Mouse (Mus musculus) layer of hippocampus, adult 2 months (tissue): Measurements from ENCODE around the gene Clpsl2. TPM values are rescaled to one million over a fixed set of nuclear protein-coding genes. Genes with fewer than 3 reads are reported as not detected.
"Not testable (repeated sequence)": the region's sequence is repeated elsewhere in the genome, so short reads cannot be mapped to it uniquely, and the experiment has no call there.

Source experiments
- DNase-seq, 2 experiments: peaks; one replicate each; pipeline ENCODE4 v3.0.0; 2022; ENCODE audit warnings: low spot score in 2 of 2
- H3K27ac ChIP-seq: fragments of 200-600 bp; 2 replicates; pipeline ENCODE4 v1.8.1; 2022
- H3K4me3 ChIP-seq: fragments of 200-600 bp; 2 replicates; pipeline ENCODE4 v1.8.1; 2022; ENCODE audit warnings: mild to moderate bottlenecking
- CTCF ChIP-seq: fragments of 200-600 bp; conservative IDR thresholded peaks from 2 replicates; pipeline ENCODE4 v1.8.1; 2022; ENCODE audit warnings: antibody characterized with exemption, mild to moderate bottlenecking, moderate library complexity
- total RNA-seq, 2 experiments: library from RNA; stranded (reverse); gene quantifications; 2 replicates each; pipeline ENCODE4 v1.2.3; 2021

Gene Clpsl2
- total RNA-seq, 2 experiments from 2014 or later = not detected

DNA sequence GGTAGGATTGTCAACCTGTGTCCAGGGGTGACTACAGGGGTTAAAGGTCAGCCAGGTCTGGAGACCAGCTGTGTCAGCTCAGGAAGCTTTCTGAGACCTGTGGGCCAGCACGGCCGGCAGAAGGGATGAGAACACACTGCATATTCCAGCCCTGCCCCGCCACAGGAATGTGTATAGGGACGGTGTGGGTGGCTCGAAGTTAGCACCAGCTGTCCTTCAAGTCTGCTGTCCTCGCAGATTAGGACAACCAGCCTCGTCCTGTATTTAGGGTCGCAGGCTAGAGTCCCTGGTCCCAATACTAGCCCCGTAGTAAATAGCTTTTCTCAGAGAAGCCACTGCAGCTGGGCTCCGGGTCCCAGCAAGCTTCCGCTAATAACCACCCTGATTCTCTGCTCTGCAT lies 661 bp upstream of the Clpsl2 start:
- TF ChIP-seq CTCF = no peak
- Histone ChIP-seq H3K4me3 (no peak overlapping the region), H3K27ac (no peak overlapping the region)
- DNase-seq = no peak

DNA sequence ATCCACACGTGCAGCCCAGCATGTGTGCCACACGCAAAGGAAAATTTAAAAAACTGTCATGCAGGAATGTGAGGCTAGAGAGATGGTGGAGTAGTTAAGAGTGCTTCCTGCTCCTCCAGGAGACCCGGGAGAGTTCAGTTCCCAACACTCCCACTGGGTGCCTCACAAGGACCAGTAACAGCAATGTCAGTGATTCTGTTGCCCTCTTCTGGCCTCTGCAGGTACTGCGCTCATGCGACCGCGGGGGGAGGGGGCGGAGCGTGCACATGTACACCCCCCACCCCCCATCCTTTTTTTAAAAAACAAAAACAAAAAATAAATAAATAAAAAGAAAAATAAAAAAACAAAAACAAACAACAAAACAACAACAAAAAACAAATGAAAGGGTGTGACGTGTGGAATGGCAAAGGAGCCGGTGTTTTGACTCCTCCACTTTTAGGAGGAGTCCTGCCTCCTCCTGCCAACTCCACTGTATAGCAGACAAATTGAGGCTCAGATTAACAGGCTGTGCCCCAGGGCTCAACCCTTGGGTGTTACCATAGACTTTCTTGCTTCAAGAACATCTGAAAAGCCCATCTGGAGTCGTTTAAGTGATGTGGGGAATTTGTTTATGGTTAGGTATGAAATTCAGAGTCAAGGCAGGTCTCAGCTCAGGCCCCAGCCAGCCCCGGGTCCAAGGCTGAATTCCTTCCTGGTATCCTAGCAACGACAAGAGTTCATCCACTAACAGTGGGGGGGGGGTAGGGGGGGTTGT lies 4.0 kb downstream of the Clpsl2 start:
- peak; percentile 97 for TF ChIP-seq CTCF
- no peak overlapping the region for H3K27ac ChIP-seq
- peak; percentile 62 to 76 for DNase-seq
- H3K4me3 ChIP-seq = no peak overlapping the region

GRCm38 (mm10) chr17:28554021-28554420 lies 4.8 kb downstream of the Clpsl2 start:
- DNase-seq, H3K27ac ChIP-seq, H3K4me3 ChIP-seq: not testable (repeated sequence)

DNA sequence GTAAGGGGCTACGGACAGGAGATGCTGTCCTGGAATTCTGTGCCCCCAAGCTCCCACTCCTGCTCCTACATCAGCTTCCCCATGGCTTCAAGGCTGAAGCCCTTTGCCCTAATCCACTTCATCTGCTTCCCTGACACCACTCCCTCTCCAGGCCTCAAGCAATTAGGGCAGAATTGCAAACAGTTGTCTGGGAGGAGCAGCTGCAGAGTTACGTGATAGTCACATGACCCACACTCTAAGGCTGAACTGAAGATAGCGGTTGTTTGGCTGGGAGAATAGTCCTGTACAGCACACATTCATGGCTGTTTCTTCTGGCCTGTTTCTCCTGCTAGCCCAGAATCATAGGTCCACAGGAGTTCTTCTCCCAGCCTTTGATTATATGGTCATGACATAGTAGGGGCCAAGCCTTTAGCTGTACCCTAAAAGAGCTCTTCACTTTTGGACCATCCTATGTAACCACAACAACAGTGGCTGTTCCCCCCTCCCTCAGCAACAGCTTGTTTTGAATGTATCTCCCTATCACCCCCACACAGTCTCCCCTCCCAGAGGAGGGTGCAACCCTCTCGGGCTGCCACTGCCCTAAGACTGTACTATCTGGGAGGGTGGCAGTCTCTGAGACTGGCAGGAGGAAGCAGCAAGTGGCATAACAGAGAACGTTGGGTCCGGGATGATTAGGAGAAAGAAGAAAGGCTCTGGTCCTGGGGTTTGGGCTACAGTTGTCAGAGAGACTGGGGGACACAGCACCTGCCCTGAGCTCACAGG lies 7.6 kb downstream of the Clpsl2 start:
- no peak overlapping the region for H3K4me3 ChIP-seq
- DNase-seq = no peak
- no peak for TF ChIP-seq CTCF

GRCm38 (mm10) chr17:28557772-28558171 lies 8.6 kb downstream of the Clpsl2 start:
- no peak for TF ChIP-seq CTCF
- Histone ChIP-seq H3K4me3 (no peak overlapping the region), H3K27ac (no peak overlapping the region)
- no peak for DNase-seq

More for the DNA sequence above, 7.6 kb downstream of the Clpsl2 start:
- peak overlapping the region; percentile 86; the same call in 1 of the 2 replicates for H3K27ac ChIP-seq

GRCm38 (mm10) chr17:28560598-28560997 lies 11.4 kb downstream of the Clpsl2 start, which contains the start of gene Clps:
Gene Clps, minus strand, starts transcription at chr17:28560766.
- Histone ChIP-seq H3K4me3 (no peak within 1 kb of the TSS), H3K27ac (no peak within 1 kb of the TSS)
- DNase-seq = no peak
- TF ChIP-seq CTCF = no peak

DNA sequence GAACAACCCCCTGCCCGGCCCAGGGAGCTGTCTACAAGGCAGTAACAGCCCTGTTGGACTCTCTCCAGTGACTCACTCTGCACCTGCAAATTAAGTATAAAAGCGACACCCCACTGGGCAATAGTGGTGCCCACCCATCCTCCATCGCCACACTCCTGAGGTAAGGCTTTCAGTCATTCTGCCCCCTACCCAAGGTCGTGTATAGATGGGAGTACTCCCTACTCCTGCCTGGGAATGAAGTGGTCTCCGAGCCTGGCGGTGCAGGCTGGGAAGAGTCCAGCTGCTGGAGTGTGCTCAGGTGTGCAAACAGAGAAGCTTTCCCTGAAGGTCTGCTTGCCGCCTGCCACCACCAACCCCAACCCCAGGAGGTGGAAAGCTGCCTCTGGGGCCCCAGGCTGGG lies 12.4 kb downstream of the Clpsl2 start:
- no peak for TF ChIP-seq CTCF
- DNase-seq = no peak
- Histone ChIP-seq H3K4me3 (no peak overlapping the region), H3K27ac (no peak overlapping the region)

DNA sequence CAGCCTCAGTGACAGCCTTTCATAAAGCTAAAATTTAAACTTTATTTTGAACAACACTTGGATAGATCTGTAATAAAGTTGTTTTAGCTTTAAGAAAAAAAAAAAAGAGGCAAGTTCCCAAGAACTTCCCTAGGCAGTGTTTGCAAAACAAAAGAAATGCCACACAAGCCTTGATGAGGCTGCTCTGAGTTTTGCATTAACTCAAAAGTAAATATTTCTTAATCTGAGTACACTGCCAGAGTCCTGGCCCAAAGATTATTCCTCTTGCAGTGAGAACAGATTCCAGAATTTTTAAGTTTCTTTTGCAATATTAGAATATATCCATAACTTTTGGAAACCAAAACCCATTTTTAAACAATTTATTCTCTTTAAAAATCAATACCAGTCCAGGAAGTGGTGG lies 16.0 kb downstream of the Clpsl2 start:
- DNase-seq = no peak
- Histone ChIP-seq H3K27ac (no peak overlapping the region), H3K4me3 (no peak overlapping the region)
- no peak for TF ChIP-seq CTCF

GRCm38 (mm10) chr17:28567541-28567940 lies 18.3 kb downstream of the Clpsl2 start:
- no peak for DNase-seq
- Histone ChIP-seq H3K4me3 (no peak overlapping the region), H3K27ac (no peak overlapping the region)
- no peak for TF ChIP-seq CTCF

DNA sequence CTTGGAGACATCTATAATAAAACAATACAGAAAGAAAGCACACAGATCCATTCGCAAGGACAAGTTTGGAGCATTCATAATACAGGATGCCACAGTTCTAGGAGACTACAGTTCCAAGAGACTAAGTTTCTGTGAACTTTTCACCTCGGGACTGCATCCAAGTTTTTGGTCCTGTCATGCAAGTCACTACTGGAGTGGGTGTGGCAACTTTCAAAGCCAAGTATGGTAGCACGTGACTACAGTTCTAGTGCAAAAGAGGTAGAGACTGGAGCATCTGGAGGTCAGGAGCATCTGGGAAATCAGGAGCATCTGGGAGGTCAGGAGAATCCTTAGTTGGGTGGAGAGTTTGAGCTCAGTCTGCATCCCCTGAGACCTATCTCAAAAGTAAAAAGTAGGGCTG lies 22.7 kb downstream of the Clpsl2 start:
- Histone ChIP-seq H3K4me3 (no peak overlapping the region), H3K27ac (no peak overlapping the region)
- no peak for TF ChIP-seq CTCF
- DNase-seq = no peak

- TF ChIP-seq CTCF = no peak
Measured at GRCm38 (mm10) chr17:28572521-28572920, 23.3 kb downstream of the Clpsl2 start.

DNA sequence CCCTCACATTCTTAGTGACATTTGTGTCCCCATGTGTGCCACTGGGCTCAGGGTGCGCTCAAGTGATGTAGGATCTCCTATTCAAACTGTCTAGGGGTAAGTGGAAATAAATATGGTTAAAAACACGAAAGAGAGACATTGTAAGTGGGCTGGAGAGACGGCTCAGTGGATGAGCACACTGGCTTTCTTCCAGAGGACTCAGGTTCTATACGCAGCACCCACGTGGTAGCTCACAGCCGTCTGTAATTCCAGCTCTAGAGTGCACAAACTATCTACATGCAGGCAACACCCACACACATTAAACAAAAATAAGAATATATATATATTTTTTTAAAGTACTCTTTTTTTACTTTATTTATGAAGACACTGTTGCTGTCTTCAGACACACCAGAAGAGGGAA lies 23.7 kb downstream of the Clpsl2 start:
- Histone ChIP-seq H3K27ac (no peak overlapping the region), H3K4me3 (no peak overlapping the region)
- DNase-seq = no peak
- no peak for TF ChIP-seq CTCF

More at GRCm38 (mm10) chr17:28572521-28572920, 23.3 kb downstream of the Clpsl2 start:
- H3K4me3 ChIP-seq = no peak overlapping the region
- no peak for DNase-seq
- no peak overlapping the region for H3K27ac ChIP-seq

GRCm38 (mm10) chr17:28575244-28576125 lies 26.3 kb downstream of the Clpsl2 start, which contains the start of gene Lhfpl5:
Gene Lhfpl5, plus strand, starts transcription at chr17:28575641.
- H3K27ac ChIP-seq = no peak within 1 kb of the TSS
- no peak for TF ChIP-seq CTCF
- peak within 1 kb of the TSS; percentile 45 for H3K4me3 ChIP-seq
- DNase-seq = no peak
